Mouse (Mus musculus): Measurements from ENCODE around the gene Dhx34.
"Not testable (repeated sequence)": the region's sequence is repeated elsewhere in the genome, so short reads cannot be mapped to it uniquely, and the experiment has no call there.

Gene Dhx34

DNA sequence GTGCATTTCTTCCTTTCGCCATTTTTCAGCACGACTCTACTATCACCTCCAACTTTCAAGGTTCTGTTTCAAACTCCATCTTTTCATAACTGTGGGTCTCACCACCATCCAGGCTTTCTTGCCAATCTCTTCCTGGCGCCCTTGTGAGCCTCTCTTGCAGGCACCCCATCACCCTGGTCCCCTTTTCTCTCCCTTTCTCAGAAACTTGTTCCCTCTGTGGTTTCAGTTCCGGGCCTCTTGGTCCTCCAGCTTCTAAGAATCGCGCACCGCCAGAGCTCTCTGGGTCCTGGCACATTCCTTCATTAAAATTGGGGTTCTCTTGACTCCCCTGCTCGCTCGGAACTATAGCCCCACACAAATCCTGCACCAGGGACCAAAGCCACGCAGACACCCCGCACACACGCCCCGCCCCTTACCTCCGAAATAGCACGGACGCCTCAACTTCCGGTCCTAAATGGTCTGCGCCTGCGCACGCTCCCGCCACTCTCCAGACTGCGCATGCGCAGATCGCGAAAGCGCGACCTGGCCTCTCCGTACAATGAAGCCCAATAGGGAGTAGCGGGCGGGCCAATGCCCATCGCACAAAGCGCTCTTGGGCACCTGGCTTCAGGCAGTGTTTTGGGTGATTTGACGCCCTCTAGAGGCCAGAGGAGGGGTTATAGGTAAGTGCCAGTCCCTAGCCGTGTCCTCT is at the start of gene Dhx34:
TSS of gene Dhx34 (minus strand) at position 456 of the 691 bp plus-strand sequence.
- peak; percentile 96 for DNase-seq (ENCODE audit: low spot score)

DNA sequence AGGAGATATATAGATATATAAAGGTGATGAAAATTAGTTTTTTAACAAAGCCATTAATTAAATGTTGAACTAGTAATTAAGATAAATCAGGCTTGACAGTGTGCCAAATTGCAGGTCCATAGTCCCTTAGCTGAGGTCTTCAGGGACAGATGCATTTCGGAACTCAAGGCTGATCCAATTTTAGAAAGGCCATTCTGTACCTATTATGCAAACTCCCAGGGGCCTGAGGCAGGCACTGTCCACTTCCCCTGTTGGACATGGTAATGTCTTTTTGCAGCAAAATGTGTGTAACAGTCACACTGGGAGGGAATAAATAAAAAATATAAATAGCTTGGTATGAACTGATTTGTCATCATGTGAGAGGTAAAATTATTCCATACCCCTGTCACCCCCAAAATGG is 49.3 kb upstream of the Dhx34 start:
- no peak for DNase-seq (ENCODE audit: low spot score)

DNA sequence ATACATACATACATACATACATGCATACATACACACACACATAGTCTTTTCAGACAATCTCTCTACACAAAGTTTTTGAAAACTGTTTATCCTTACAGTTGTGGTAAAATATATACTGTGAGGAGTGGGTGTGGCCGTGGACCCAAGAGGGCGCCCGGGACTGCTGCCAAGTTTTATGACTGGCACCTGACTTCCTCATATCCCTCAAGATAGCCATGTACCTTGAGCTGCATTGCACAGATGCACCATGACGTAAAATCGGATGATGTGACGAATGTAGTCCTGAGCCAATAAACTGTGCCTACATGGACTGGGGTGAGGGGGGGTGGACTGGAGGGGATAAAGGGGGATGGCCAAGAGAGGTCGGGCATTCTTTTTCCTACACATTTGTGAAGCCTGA is 44.8 kb upstream of the Dhx34 start:
- DNase-seq (ENCODE audit: low spot score): not testable (repeated sequence)

- DNase-seq (ENCODE audit: low spot score): no peak
Measured at GRCm38 (mm10) chr7:16265856-16266255, 44.0 kb upstream of the Dhx34 start.

- no peak for DNase-seq (ENCODE audit: low spot score)
Measured at GRCm38 (mm10) chr7:16263843-16264242, 42.0 kb upstream of the Dhx34 start.

DNA sequence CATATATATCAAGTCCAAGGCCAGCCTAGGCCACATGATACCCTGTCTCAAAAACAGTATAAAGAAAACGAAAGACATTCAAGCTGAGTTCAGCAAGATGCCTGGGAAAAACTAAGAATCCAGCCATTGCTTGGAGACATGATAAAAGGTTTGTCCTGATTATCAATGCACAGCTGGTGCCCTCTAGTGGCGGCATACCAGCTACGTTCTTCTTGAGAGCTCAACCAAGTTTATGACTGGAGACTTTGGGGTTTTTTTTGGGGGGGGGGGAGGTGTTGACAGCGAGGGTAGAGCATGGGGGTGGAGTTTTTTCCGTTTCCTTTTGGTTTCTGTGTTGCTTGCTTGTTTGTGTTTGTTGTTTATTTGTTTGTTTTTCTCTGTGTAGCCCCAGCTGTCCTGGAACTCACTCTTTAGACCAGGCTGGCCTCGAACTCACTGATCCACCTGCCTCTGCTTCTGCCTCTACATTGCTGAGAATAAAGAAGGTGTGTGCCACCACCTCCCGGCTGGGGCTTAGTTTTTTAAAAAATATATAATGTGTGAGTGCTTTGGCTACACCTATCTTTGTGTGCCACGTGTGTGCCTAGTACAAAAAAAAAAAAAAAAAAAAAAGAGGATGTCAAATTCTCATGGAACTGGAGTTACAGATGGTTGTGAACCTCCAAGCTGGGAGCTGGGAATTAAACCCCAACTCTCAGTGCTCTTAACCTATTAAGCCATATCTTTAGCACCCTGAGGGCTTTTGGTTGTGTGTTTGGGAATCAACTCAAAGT is 41.4 kb upstream of the Dhx34 start:
- peak; percentile 71 for DNase-seq (ENCODE audit: low spot score)

GRCm38 (mm10) chr7:16261097-16261496 is 39.3 kb upstream of the Dhx34 start:
- DNase-seq (ENCODE audit: low spot score): no peak

- DNase-seq (ENCODE audit: low spot score): no peak
Measured at GRCm38 (mm10) chr7:16259110-16259590, 37.3 kb upstream of the Dhx34 start, which contains the start of gene C5ar1. Gene C5ar1 (minus strand): TSS chr7:16259540.

DNA sequence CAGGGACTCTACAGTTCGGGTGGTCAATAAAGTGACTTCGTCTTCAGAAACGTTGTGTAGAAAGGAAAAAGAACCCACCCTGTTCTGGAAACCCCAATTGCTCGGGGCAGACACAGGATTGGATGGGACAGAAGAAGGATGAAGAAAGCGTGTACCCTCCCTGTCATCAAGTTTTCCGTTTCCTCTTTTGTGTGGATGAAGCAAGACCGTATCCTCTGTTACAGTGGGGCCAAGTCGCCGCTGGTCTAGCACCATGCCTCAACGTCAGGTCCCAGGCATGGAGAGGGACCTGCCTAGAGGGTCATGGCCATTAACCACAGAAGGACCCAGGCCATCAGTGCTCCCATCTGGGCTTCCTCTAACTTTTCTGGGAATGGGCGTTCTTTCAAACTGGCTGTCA is 36.0 kb upstream of the Dhx34 start:
- no peak for DNase-seq (ENCODE audit: low spot score)

DNA sequence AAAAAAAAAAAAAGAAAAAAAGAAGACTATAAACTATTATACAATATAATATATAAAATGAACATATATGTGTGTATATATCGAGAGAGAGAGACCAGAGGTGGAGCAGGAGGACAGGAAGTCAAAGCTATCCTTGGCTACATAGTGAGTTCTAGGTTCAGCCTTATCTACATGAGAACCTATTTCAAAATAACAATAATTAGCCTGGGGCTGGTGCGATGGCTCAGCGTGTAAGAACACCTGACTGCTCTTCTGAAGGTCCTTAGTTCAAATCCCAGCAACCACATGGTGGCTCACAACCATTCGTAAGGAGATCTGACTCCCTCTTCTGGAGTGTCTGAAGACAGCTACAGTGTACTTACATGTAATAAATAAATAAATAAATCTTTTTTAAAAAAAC is 34.1 kb upstream of the Dhx34 start:
- not testable (repeated sequence) for DNase-seq (ENCODE audit: low spot score)

- no peak for DNase-seq (ENCODE audit: low spot score)
Measured at GRCm38 (mm10) chr7:16254195-16254594, 32.4 kb upstream of the Dhx34 start.

DNA sequence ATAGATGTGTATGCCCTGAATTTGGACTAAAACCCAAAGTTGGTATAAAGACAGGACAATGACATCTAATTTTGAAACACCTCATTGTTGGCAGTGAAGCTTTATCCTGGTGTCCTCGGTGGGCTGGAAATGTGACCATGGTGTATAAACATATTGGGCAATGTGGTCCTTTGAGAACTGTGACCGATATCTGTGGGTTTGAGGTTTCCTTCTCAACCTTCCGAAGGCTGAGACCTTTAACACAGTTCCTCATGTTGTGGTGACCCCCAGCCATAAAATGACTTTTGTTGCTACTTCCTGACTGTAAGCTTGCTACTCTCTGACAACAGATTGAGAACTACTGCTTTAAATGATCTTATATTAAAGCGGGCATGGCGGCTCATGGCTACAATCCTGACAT is 28.9 kb upstream of the Dhx34 start:
- DNase-seq (ENCODE audit: low spot score): no peak

- DNase-seq (ENCODE audit: low spot score): no peak
Measured at GRCm38 (mm10) chr7:16245958-16246357, 24.1 kb upstream of the Dhx34 start.

- no peak for DNase-seq (ENCODE audit: low spot score)
Measured at GRCm38 (mm10) chr7:16244067-16244466, 22.2 kb upstream of the Dhx34 start, which contains the start of gene C5ar2. Gene C5ar2 (minus strand): TSS chr7:16244154.

DNA sequence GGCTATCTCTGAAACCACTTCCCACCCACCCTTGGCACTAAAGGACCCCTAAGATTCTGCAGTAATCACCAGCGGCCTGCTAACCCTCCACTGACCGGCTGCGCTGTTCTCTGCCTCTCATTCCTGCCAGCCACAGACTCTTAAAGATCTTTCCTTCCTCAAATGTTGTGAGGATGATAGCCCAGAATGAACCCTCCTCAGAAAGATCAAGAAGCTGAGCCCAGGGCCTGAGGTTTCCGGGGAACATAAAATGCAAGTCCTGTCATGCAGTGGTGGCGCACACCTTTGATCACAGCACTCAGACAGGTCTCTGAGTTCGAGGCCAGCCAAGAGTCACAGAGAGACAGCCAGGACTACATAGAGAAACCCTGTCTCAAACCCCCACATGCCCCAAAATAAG is 20.4 kb upstream of the Dhx34 start:
- no peak for DNase-seq (ENCODE audit: low spot score)

- no peak for DNase-seq (ENCODE audit: low spot score)
Measured at GRCm38 (mm10) chr7:16241787-16242186, 19.9 kb upstream of the Dhx34 start.

DNA sequence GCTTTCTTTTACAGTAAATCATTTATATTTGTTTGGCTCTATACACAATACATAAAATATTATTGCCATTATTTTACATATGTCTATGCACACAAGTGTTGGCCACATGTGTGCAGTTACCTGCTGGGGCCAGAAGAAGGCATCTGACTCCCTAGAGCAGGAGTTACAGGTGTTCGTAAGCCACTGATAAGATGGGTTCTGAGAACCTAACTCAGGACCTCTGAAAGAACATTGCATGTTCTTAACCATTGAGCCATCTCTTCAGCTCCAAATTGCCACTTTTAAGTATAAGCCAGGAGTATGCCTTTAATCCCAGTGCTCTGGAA is 19.1 kb upstream of the Dhx34 start:
- DNase-seq (ENCODE audit: low spot score): no peak

GRCm38 (mm10) chr7:16240281-16240977 is 18.6 kb upstream of the Dhx34 start:
- no peak for DNase-seq (ENCODE audit: low spot score)

DNA sequence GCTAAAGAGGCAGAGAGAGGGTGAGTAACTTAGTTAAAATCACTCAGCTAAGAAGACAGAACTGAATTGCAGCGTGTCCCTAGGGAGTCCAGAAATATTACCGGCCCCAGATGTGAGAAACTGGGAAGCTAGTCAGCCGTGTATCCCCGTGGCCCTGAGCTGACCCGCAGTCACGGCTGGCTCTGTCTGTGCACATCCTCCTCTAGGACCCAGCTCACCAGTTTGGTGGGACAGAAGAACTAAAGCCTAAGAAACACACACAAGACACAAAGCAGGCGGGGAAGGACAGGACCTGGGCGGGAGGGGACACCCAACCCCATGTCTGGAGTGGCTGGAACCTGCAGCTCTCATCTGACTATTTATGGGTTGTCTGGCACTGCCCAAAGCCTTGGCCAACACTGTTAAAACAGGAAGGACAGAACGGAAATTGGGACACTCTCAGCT is 17.7 kb upstream of the Dhx34 start:
- no peak for DNase-seq (ENCODE audit: low spot score)

- no peak for DNase-seq (ENCODE audit: low spot score)
Measured at GRCm38 (mm10) chr7:16229869-16230268, 8.0 kb upstream of the Dhx34 start.

DNA sequence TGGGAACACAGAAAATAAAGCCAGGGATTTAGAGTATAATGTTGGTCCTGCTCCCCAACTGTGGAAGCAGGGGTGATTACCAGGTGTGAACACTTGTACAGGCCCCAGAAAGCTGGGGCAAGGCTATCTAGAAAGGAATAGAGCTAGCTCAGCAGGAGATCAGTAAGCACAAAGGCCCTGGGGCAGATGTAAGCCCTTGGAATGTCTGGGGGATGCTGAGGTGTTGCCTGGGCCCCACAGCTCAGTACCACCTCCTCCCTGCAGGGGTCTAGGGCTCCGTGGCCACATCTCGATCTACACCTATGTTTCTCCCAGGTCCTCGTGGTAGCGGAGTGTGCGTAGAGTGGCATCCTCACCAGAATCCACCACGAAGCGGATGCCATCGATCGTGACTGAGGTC is 7.9 kb downstream of the Dhx34 start:
- DNase-seq (ENCODE audit: low spot score): no peak

DNA sequence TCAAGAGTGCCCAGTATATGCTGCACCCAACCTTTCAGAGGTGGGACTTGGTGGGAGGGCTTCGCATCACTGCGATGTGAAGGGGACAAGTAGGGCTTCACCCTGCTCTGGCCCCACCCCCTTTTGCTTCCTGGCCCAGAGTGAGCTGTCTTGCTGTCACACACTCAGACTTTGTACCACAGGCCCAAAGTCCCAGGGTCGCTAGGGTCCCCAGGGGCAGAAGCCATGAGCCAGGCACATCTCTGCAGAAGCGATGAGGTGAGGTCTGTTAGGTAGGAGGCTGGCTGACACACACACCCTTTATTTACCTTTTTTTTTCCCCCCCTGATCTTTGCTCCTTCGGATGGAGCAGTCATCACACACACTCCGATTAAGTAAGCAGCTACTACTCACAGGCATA is 8.6 kb downstream of the Dhx34 start:
- no peak for DNase-seq (ENCODE audit: low spot score)

DNA sequence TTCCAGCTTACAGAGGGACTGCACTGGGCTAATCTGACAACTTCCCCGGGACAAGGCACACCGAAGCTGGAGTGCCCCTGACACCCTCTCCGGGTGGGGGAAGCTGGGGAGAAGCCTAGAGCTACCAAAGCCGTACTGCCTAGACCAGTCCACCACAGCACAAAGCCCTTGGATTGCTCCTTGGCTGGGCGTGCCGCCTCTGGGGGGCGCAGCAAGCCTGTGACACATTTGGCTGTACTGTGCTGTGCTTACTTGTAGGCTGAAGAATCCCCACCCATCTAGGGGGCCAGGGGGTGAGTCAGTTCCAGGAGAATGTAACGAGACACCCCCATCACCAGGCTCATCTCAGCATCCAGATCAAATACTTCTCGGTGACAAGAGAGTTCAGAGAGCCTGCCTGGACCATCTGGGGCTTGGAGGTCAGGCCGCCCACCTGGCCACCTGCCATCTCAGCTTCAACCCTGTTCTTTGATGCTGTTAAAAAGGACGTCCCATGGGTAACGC is 10.9 kb downstream of the Dhx34 start:
- DNase-seq (ENCODE audit: low spot score): no peak

All from ovary, postnatal 36 days (tissue).